20 mouse cellular contexts compared by ENCODE assay signal in genomic region chr13:45238258-45238657, GRCm38 (mm10).
A peak's percentile ranks its signal among the peaks of the same experiment; 100 is the strongest.
DNase-seq lines count a peak whose midpoint lies in the region; ATAC-seq lines count a peak whose summit lies in the region.
"Had no signal": no experiment of that assay in that cellular context is flagged by ENCODE, and none has a peak within 500 bp of the region (broad histone marks: within the 10 kb centered on the region; RNA-seq: fewer than 3 reads in every experiment).

No protein-coding gene starts in this region.

- DNase-seq in large intestine, adult 2 months (ENCODE audit: low read depth, low spot score), result peak; percentile 50
- DNase-seq in heart, embryonic 10.5 days (ENCODE audit: low spot score), result no peak
- no peak for DNase-seq in spleen, adult 12 weeks (ENCODE audit: low spot score)
- DNase-seq: adrenal gland, adult 8-10 months; adrenal gland, postnatal 14 days; adrenal gland, postnatal 36 days; cerebellum, adult 11-12 months; cerebellum, adult 2 months; cerebellum, adult 9-10 months; cerebellum, postnatal 10 days; cerebellum, postnatal 25 days had no signal

- H3K4me3 ChIP-seq in intestine, embryonic 16.5 days (ENCODE audit: low read length), result no peak overlapping the region
- no peak overlapping the region for H3K4me3 ChIP-seq in heart, embryonic 10.5 days
- H3K4me3 ChIP-seq in hindbrain, embryonic 12.5 days, result no peak overlapping the region
- H3K4me3 ChIP-seq: embryonic facial prominence, embryonic 10.5 days; embryonic facial prominence, embryonic 12.5 days; erythroblast, embryonic 14.5 days; forebrain, embryonic 10.5 days; forebrain, embryonic 12.5 days had no signal

- H3K4me1 ChIP-seq in intestine, embryonic 16.5 days (ENCODE audit: control insufficient read depth, insufficient read depth, low read length), result peaks cover 12% of the 10 kb centered on the region; the same call in 1 of the 2 replicates
- no peaks in the 10 kb centered on the region for H3K4me1 ChIP-seq in heart, embryonic 10.5 days
- no peaks in the 10 kb centered on the region for H3K4me1 ChIP-seq in hindbrain, embryonic 12.5 days

- no peaks in the 10 kb centered on the region for H3K9me3 ChIP-seq in intestine, embryonic 16.5 days (ENCODE audit: control insufficient read depth, low read length)
- H3K9me3 ChIP-seq in heart, embryonic 10.5 days, result no peaks in the 10 kb centered on the region
- no peaks in the 10 kb centered on the region for H3K9me3 ChIP-seq in hindbrain, embryonic 12.5 days (replicated peaks)
- H3K9me3 ChIP-seq: embryonic facial prominence, embryonic 10.5 days; embryonic facial prominence, embryonic 12.5 days; forebrain, embryonic 10.5 days; forebrain, embryonic 12.5 days had no signal

- H3K27ac ChIP-seq in intestine, embryonic 16.5 days (ENCODE audit: low read length), result no peak overlapping the region
- no peak overlapping the region for H3K27ac ChIP-seq in heart, embryonic 10.5 days
- no peak overlapping the region for H3K27ac ChIP-seq in hindbrain, embryonic 12.5 days
- H3K27ac ChIP-seq: embryonic facial prominence, embryonic 10.5 days; embryonic facial prominence, embryonic 12.5 days; forebrain, embryonic 10.5 days had no signal

- no peak overlapping the region for H3K4me2 ChIP-seq in intestine, embryonic 16.5 days (ENCODE audit: low read depth, low read length)
- H3K4me2 ChIP-seq in hindbrain, embryonic 12.5 days (replicated peaks), result no peak overlapping the region
- H3K4me2 ChIP-seq: embryonic facial prominence, embryonic 12.5 days; forebrain, embryonic 12.5 days had no signal

- H3K9ac ChIP-seq in intestine, embryonic 16.5 days (ENCODE audit: low read depth, low read length), result no peak overlapping the region
- H3K9ac ChIP-seq in hindbrain, embryonic 12.5 days, result no peak overlapping the region
- H3K9ac ChIP-seq: embryonic facial prominence, embryonic 12.5 days; forebrain, embryonic 12.5 days had no signal

- H3K27me3 ChIP-seq in intestine, embryonic 16.5 days (replicated peaks; ENCODE audit: control insufficient read depth, insufficient read depth, low read length), result no peaks in the 10 kb centered on the region
- H3K27me3 ChIP-seq in heart, embryonic 10.5 days (ENCODE audit: insufficient read depth, poor library complexity, severe bottlenecking), result no peaks in the 10 kb centered on the region
- H3K27me3 ChIP-seq in hindbrain, embryonic 12.5 days, result no peaks in the 10 kb centered on the region
- H3K27me3 ChIP-seq: embryonic facial prominence, embryonic 12.5 days had no signal

- WGBS in intestine, embryonic 16.5 days, result 59% methylated on average over 7 of the region's 7 CpGs
- WGBS in large intestine, adult 2 months, result 31% methylated on average over 7 of the region's 7 CpGs
- 83% methylated on average over 7 of the region's 7 CpGs for WGBS in heart, embryonic 10.5 days
- WGBS in hindbrain, embryonic 12.5 days, result 87% methylated on average over 7 of the region's 7 CpGs

- H3K36me3 ChIP-seq in intestine, embryonic 16.5 days (ENCODE audit: control insufficient read depth, insufficient read depth, low read length), result no peaks in the 10 kb centered on the region
- H3K36me3 ChIP-seq in heart, embryonic 10.5 days, result no peaks in the 10 kb centered on the region
- no peaks in the 10 kb centered on the region for H3K36me3 ChIP-seq in hindbrain, embryonic 12.5 days
- H3K36me3 ChIP-seq: embryonic facial prominence, embryonic 10.5 days; embryonic facial prominence, embryonic 12.5 days; forebrain, embryonic 10.5 days; forebrain, embryonic 12.5 days had no signal

- ATAC-seq in intestine, embryonic 16.5 days, result peak; percentile 72; the same call in 1 of the 2 replicates
- no peak for ATAC-seq in hindbrain, embryonic 12.5 days (ENCODE audit: low FRiP score)
- ATAC-seq: activated CD4-positive, CD25-positive, alpha-beta regulatory T cell, adult 4 months; Patski had no signal
